Mouse (Mus musculus): ENCODE measurements around the gene H2afb1.
"Not testable (repeated sequence)": the region's sequence is repeated elsewhere in the genome, so short reads cannot be mapped to it uniquely, and the experiment has no call there.

H2afb1 gene

DNA sequence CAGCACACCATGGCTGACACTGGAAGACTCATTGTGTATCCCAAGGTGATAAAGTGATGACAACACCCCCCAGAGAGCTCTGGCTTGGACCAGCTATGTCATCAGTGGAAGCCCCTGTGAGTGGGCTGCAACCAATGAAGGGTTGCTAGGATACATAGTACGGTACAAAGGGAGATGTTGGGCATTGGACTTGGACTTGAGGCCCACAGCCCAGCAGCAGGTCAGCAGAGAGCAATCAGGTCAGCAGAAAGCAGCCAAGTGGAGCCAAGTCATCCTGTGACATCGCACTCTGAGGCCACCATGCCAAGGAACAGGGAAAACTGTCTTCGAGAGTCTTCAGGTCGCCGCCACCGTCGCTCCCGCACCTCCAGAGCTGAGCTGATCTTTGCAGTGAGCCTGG is at the start of gene H2afb1:
H2afb1 (plus strand) TSS at position 301 of the 400 bp plus-strand sequence.
- in situ Hi-C loops (cut with MseI, MboI): not testable (repeated sequence)

DNA sequence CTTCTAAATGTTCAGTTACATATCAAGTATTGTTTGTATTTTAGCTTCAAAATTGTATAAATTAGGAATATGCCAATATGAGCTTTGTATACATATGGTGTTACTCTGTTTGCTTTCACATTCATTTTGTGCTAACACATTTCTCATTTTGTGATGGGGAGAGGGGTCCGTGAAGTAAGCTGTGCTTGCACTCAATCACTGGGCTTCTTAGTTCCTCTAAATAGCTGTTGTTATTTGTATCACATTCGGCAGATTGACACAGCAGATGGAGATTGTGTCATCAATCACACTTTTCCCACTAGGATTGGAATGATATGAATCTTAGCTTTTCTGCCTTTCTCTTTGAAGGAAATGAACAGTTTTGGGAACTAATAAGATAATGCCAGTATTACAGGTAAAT is 21.5 kb downstream of the H2afb1 start:
- in situ Hi-C loops (cut with MseI, MboI): no loop called here
